In genomic region chr16:92511773-92512391, GRCm38 (mm10) we compare ENCODE assay signal across 9 mouse cellular contexts. TPM values are rescaled to one million over a fixed set of nuclear protein-coding genes. Genes with fewer than 3 reads are reported as not detected.
A peak's percentile ranks its signal among the peaks of the same experiment; 100 is the strongest.
DNase-seq lines count a peak whose midpoint lies in the region; ATAC-seq and TF ChIP-seq lines count a peak whose summit lies in the region.
"Had no signal": no experiment of that assay in that cellular context is flagged by ENCODE, and none has a peak within 500 bp of the region (broad histone marks: within the 10 kb centered on the region; RNA-seq: fewer than 3 reads in every experiment).

No protein-coding gene starts in this region.

- DNase-seq in gastrocnemius, adult 2 months: no peak
- no peak for DNase-seq in gastrocnemius, postnatal 4 days (ENCODE audit: low spot score in 2 of 2)
- DNase-seq in urinary bladder, postnatal 25 days (ENCODE audit: low spot score): peak; percentile 14
- no peak for DNase-seq in urinary bladder, postnatal 10 days (ENCODE audit: low spot score)
- no peak for DNase-seq in gastrocnemius, adult 18-20 months (ENCODE audit: low spot score)
- no peak for DNase-seq in urinary bladder, adult 18-20 months (ENCODE audit: low spot score in 2 of 2)

- no peaks in the 10 kb centered on the region for H3K27me3 ChIP-seq in forebrain, embryonic 15.5 days
- H3K27me3 ChIP-seq: midbrain, embryonic 12.5 days had no signal

- H3K9ac ChIP-seq in forebrain, embryonic 15.5 days (replicated peaks): no peak overlapping the region
- H3K9ac ChIP-seq: midbrain, embryonic 12.5 days had no signal

- H3K4me3 ChIP-seq in gastrocnemius, adult 2 months: no peak overlapping the region
- no peak overlapping the region for H3K4me3 ChIP-seq in forebrain, embryonic 15.5 days
- H3K4me3 ChIP-seq: midbrain, embryonic 12.5 days had no signal

- H3K4me2 ChIP-seq in forebrain, embryonic 15.5 days (replicated peaks): no peak overlapping the region
- H3K4me2 ChIP-seq: midbrain, embryonic 12.5 days had no signal

- ATAC-seq in forebrain, embryonic 15.5 days (replicated peaks): peak; percentile 67
- peak; percentile 69 for ATAC-seq in megakaryocyte-erythroid progenitor cell, adult 5-6 weeks (replicated peaks; ENCODE audit: low FRiP score, low TSS enrichment, poor library complexity, severe bottlenecking)

- intact Hi-C loops in gastrocnemius, adult 2 months (cut with DNase I): no loop called here

- peak; percentile 62 for TF ChIP-seq CTCF in gastrocnemius, adult 2 months (IDR thresholded peaks at IDR 0.05)

- 43% methylated on average over 5 of the region's 5 CpGs for WGBS in forebrain, embryonic 15.5 days

- no peaks in the 10 kb centered on the region for H3K36me3 ChIP-seq in forebrain, embryonic 15.5 days
- H3K36me3 ChIP-seq: midbrain, embryonic 12.5 days had no signal

- H3K27ac ChIP-seq in gastrocnemius, adult 2 months: no peak overlapping the region
- peak overlapping the region; percentile 59 for H3K27ac ChIP-seq in forebrain, embryonic 15.5 days (replicated peaks)
- H3K27ac ChIP-seq: midbrain, embryonic 12.5 days had no signal

- peaks cover 17% of the 10 kb centered on the region for H3K4me1 ChIP-seq in forebrain, embryonic 15.5 days

- H3K9me3 ChIP-seq in forebrain, embryonic 15.5 days: no peaks in the 10 kb centered on the region
- H3K9me3 ChIP-seq: midbrain, embryonic 12.5 days had no signal

RNA-seq across cellular contexts. Expression of gene Clic6, which starts 26.3 kb away (rescaled TPM):
- total RNA-seq in gastrocnemius, adult 2 months (2021): not detected
- under 1 TPM; 0.20 to 0.23 TPM for total RNA-seq in gastrocnemius, postnatal 4 days (2021)
- 4.0 and 9.0 TPM in 2 replicates for polyA plus RNA-seq in forebrain, embryonic 15.5 days (2015; fragmentation: Nextera tagmentation; extraction: Ambion mirVana)
- not detected in 2 replicates for total RNA-seq in megakaryocyte-erythroid progenitor cell, adult 5-6 weeks (2014; fragmentation: Nextera tagmentation)
- not detected in 2 replicates for total RNA-seq in megakaryocyte-erythroid progenitor cell, adult 5-6 weeks (2017)
- under 1 TPM in 1 of 2 experiments, not detected in 1; 0.14 TPM for total RNA-seq in gastrocnemius, adult 18-20 months (2021)

RNA-seq across cellular contexts. Expression of gene Rcan1, which starts 41.2 kb away (rescaled TPM):
- 10 to 100 TPM; 76.4 to 93.3 TPM for total RNA-seq in gastrocnemius, adult 2 months (2021)
- total RNA-seq in gastrocnemius, postnatal 4 days (2021): 10 to 100 TPM; 31.1 to 37.8 TPM
- polyA plus RNA-seq in forebrain, embryonic 15.5 days (2015; fragmentation: Nextera tagmentation; extraction: Ambion mirVana): 49.8 and 52.8 TPM in 2 replicates
- total RNA-seq in megakaryocyte-erythroid progenitor cell, adult 5-6 weeks (2014; fragmentation: Nextera tagmentation): 7.2 and 12.7 TPM in 2 replicates
- total RNA-seq in megakaryocyte-erythroid progenitor cell, adult 5-6 weeks (2017): 7.9 and 10.9 TPM in 2 replicates
- 100 to 1,000 TPM in 1 of 2 experiments, 10 to 100 TPM in 1; 53.2 to 329 TPM for total RNA-seq in gastrocnemius, adult 18-20 months (2021)
